Mouse (Mus musculus) neural tube, embryonic 15.5 days (tissue): ENCODE data around the gene BC049715. TPM values are rescaled to one million over a fixed set of nuclear protein-coding genes. Genes with fewer than 3 reads are reported as not detected.

Experiments
- ATAC-seq: fragments of 200-750 bp; cut with Nextera tagmentation; 2 replicates; pipeline ENCODE4 v1.8.0; 2017; ENCODE audit warnings: mild to moderate bottlenecking, moderate TSS enrichment, moderate library complexity; ENCODE audit not compliant: low FRiP score
- H3K27ac ChIP-seq: fragments of 300-500 bp; sonication (generic); replicated peaks from 2 replicates; pipeline ENCODE4 v1.5.1; 2015; ENCODE audit warnings: mild to moderate bottlenecking, inconsistent platforms
- H3K27me3 ChIP-seq: fragments of 300-500 bp; sonication (generic); replicated peaks from 2 replicates; pipeline ENCODE4 v1.6.1; 2015; ENCODE audit warnings: inconsistent platforms
- H3K36me3 ChIP-seq: fragments of 300-500 bp; sonication (generic); 2 replicates; pipeline ENCODE4 v1.6.1; 2015; ENCODE audit warnings: inconsistent platforms
- H3K4me1 ChIP-seq: fragments of 300-500 bp; sonication (generic); 2 replicates; pipeline ENCODE4 v1.6.1; 2015; ENCODE audit warnings: inconsistent platforms
- H3K4me2 ChIP-seq: fragments of 300-500 bp; sonication (generic); 2 replicates; pipeline ENCODE4 v1.6.1; 2015; ENCODE audit warnings: inconsistent platforms, mild to moderate bottlenecking, moderate library complexity
- H3K4me3 ChIP-seq: fragments of 300-500 bp; sonication (generic); replicated peaks from 2 replicates; pipeline ENCODE4 v1.5.1; 2015; ENCODE audit warnings: mild to moderate bottlenecking, inconsistent platforms
- H3K9ac ChIP-seq: fragments of 300-500 bp; sonication (generic); replicated peaks from 2 replicates; pipeline ENCODE4 v1.6.1; 2015; ENCODE audit warnings: mild to moderate bottlenecking, inconsistent platforms
- H3K9me3 ChIP-seq: fragments of 300-500 bp; sonication (generic); replicated peaks from 2 replicates; pipeline ENCODE4 v1.6.1; 2016; ENCODE audit warnings: inconsistent platforms
- WGBS: fragments of 180-500 bp; shearing (Covaris S2); methylation state at CpG from one replicate; pipeline ENCODE4 v1.1.7; 2015; ENCODE audit warnings: mixed read lengths; 5-methylcytosine and 5-hydroxymethylcytosine counted together
- polyA plus RNA-seq: library from polyadenylated mRNA; unstranded; fragments of >200 nt; fragmentation: Nextera tagmentation; extraction: Ambion mirVana; gene quantifications from 2 replicates; pipeline ENCODE4 v1.2.1, GENCODE M21; 2015

The BC049715 gene
- polyA plus RNA-seq, 1 experiment from 2014 or later, result 1.5 TPM

- Histone ChIP-seq H3K4me3 (no peak overlapping the region), H3K9me3 (no peaks in the 10 kb centered on the region), H3K27me3 (no peaks in the 10 kb centered on the region), H3K9ac (no peak overlapping the region), H3K4me2 (no peak overlapping the region), H3K36me3 (no peaks in the 10 kb centered on the region), H3K27ac (no peak overlapping the region), H3K4me1 (peaks cover 17% of the 10 kb centered on the region)
- WGBS, result 91% methylated on average over 8 of the region's 8 CpGs
- ATAC-seq, result no peak
These were observed 26.7 kb upstream of the BC049715 start for GRCm38 (mm10) chr6:136800710-136801109.

GRCm38 (mm10) chr6:136801274-136801673 lies 26.2 kb upstream of the BC049715 start:
- Histone ChIP-seq H3K9me3 (no peaks in the 10 kb centered on the region), H3K27ac (no peak overlapping the region), H3K4me2 (no peak overlapping the region), H3K36me3 (no peaks in the 10 kb centered on the region), H3K9ac (no peak overlapping the region), H3K27me3 (no peaks in the 10 kb centered on the region), H3K4me3 (no peak overlapping the region), H3K4me1 (peaks cover 14% of the 10 kb centered on the region)
- no peak for ATAC-seq
- WGBS, result 87% methylated on average over 6 of the region's 6 CpGs

- Histone ChIP-seq H3K4me3 (peak overlapping the region; percentile 55), H3K27ac (peak overlapping the region; percentile 99), H3K9me3 (no peaks in the 10 kb centered on the region), H3K27me3 (no peaks in the 10 kb centered on the region), H3K4me2 (peak overlapping the region; percentile 73), H3K4me1 (peaks cover 21% of the 10 kb centered on the region), H3K9ac (peak overlapping the region; percentile 74; the same call in 1 of the 2 replicates), H3K36me3 (no peaks in the 10 kb centered on the region)
- ATAC-seq, result no peak
- WGBS, result 25% methylated on average over 12 of the region's 12 CpGs
These were observed 24.2 kb upstream of the BC049715 start for GRCm38 (mm10) chr6:136803093-136803738.

- ATAC-seq, result peak; percentile 84
- under 1% methylated on average over 50 of the region's 50 CpGs for WGBS
- peaks cover 26% of the 10 kb centered on the region for H3K4me1 ChIP-seq
- H3K27me3 ChIP-seq, result no peaks in the 10 kb centered on the region
- peak within 1 kb of the TSS; percentile 73 for H3K4me2 ChIP-seq
- H3K9ac ChIP-seq, result peak within 1 kb of the TSS; percentile 74
- H3K4me3 ChIP-seq, result peak within 1 kb of the TSS; percentile 55
- H3K9me3 ChIP-seq, result no peaks in the 10 kb centered on the region
- H3K36me3 ChIP-seq, result no peaks in the 10 kb centered on the region
- peak within 1 kb of the TSS; percentile 99 for H3K27ac ChIP-seq
These were observed 23.4 kb upstream of the BC049715 start, which contains the start of gene Hist4h4 for GRCm38 (mm10) chr6:136803739-136804633. Hist4h4 (minus strand) TSS chr6:136804415.

GRCm38 (mm10) chr6:136804705-136805408 lies 22.6 kb upstream of the BC049715 start:
- Histone ChIP-seq H3K27me3 (no peaks in the 10 kb centered on the region), H3K9me3 (no peaks in the 10 kb centered on the region), H3K27ac (peak overlapping the region; percentile 99), H3K36me3 (no peaks in the 10 kb centered on the region), H3K4me1 (peaks cover 34% of the 10 kb centered on the region), H3K4me2 (peak overlapping the region; percentile 73), H3K4me3 (peak overlapping the region; percentile 55), H3K9ac (peak overlapping the region; percentile 74)
- ATAC-seq, result no peak
- WGBS, result 30% methylated on average over 9 of the region's 9 CpGs

GRCm38 (mm10) chr6:136805409-136805775 lies 22.0 kb upstream of the BC049715 start:
- no peak overlapping the region for H3K4me2 ChIP-seq
- H3K27me3 ChIP-seq, result no peaks in the 10 kb centered on the region
- WGBS, result 89% methylated on average over 1 of the region's 1 CpGs
- no peak overlapping the region for H3K9ac ChIP-seq
- H3K27ac ChIP-seq, result no peak overlapping the region
- H3K4me1 ChIP-seq, result peaks cover 34% of the 10 kb centered on the region
- H3K9me3 ChIP-seq, result no peaks in the 10 kb centered on the region
- H3K4me3 ChIP-seq, result no peak overlapping the region
- no peak for ATAC-seq
- H3K36me3 ChIP-seq, result no peaks in the 10 kb centered on the region

GRCm38 (mm10) chr6:136806819-136807218 lies 20.6 kb upstream of the BC049715 start:
- 0 out of 2 replicates have a peak, but pooled peaks cover under 1% of the 10 kb centered on the region for H3K36me3 ChIP-seq
- H3K9ac ChIP-seq, result no peak overlapping the region
- H3K4me3 ChIP-seq, result no peak overlapping the region
- H3K27me3 ChIP-seq, result no peaks in the 10 kb centered on the region
- no peak overlapping the region for H3K4me2 ChIP-seq
- 80% methylated on average over 5 of the region's 5 CpGs for WGBS
- no peak overlapping the region for H3K27ac ChIP-seq
- no peak for ATAC-seq
- no peaks in the 10 kb centered on the region for H3K9me3 ChIP-seq
- peaks cover 34% of the 10 kb centered on the region for H3K4me1 ChIP-seq

GRCm38 (mm10) chr6:136807395-136808013 lies 19.9 kb upstream of the BC049715 start:
- peak; percentile 11 for ATAC-seq
- Histone ChIP-seq H3K27me3 (no peaks in the 10 kb centered on the region), H3K36me3 (peaks cover 7% of the 10 kb centered on the region; the same call in 1 of the 2 replicates), H3K4me2 (peak overlapping the region; percentile 81), H3K4me1 (peaks cover 34% of the 10 kb centered on the region), H3K9ac (0 out of 2 replicates have a peak overlapping the region, but pooled peaks have one; percentile 32), H3K9me3 (no peaks in the 10 kb centered on the region), H3K4me3 (peak overlapping the region; percentile 90), H3K27ac (peak overlapping the region; percentile 83)
- 30% methylated on average over 18 of the region's 18 CpGs for WGBS

- Histone ChIP-seq H3K4me1 (peaks cover 32% of the 10 kb centered on the region), H3K4me2 (peak within 1 kb of the TSS; percentile 81), H3K27ac (peak within 1 kb of the TSS; percentile 83), H3K27me3 (no peaks in the 10 kb centered on the region), H3K9ac (peak within 1 kb of the TSS; percentile 69), H3K4me3 (peak within 1 kb of the TSS; percentile 90), H3K9me3 (no peaks in the 10 kb centered on the region), H3K36me3 (peaks cover 12% of the 10 kb centered on the region)
- peak; percentile 88 for ATAC-seq
- under 1% methylated on average over 34 of the region's 34 CpGs for WGBS
These were observed 19.4 kb upstream of the BC049715 start, which contains the start of gene H2afj for GRCm38 (mm10) chr6:136808014-136808417. H2afj (plus strand) TSS chr6:136808244.

- H3K27ac ChIP-seq, result peak overlapping the region; percentile 75
These were observed 18.8 kb upstream of the BC049715 start for GRCm38 (mm10) chr6:136808631-136809046.

GRCm38 (mm10) chr6:136809077-136809476 lies 18.3 kb upstream of the BC049715 start:
- Histone ChIP-seq H3K4me1 (peaks cover 26% of the 10 kb centered on the region), H3K36me3 (peaks cover 21% of the 10 kb centered on the region), H3K4me3 (peak overlapping the region; percentile 90), H3K4me2 (peak overlapping the region; percentile 81), H3K9me3 (no peaks in the 10 kb centered on the region), H3K9ac (peak overlapping the region; percentile 69), H3K27ac (no peak overlapping the region), H3K27me3 (no peaks in the 10 kb centered on the region)
- 36% methylated on average over 14 of the region's 14 CpGs for WGBS
- ATAC-seq, result no peak

More at GRCm38 (mm10) chr6:136808631-136809046, 18.8 kb upstream of the BC049715 start:
- Histone ChIP-seq H3K4me2 (peak overlapping the region; percentile 81), H3K27me3 (no peaks in the 10 kb centered on the region), H3K4me3 (peak overlapping the region; percentile 90), H3K36me3 (peaks cover 17% of the 10 kb centered on the region), H3K4me1 (peaks cover 26% of the 10 kb centered on the region), H3K9me3 (no peaks in the 10 kb centered on the region), H3K9ac (peak overlapping the region; percentile 69)
- ATAC-seq, result peak; percentile 5
- WGBS, result under 1% methylated on average over 28 of the region's 28 CpGs
